Mouse (Mus musculus) mouse embryonic stem cell (cell line): ENCODE results near the gene Ccer2.

Experiments
- in situ Hi-C, 2 experiments: fragments of 300-500 bp; cut with MboI; formaldehyde crosslinking; loops; 1 replicate in 1 of 2; 3 replicates in 1 of 2; pipeline ENCODE4 v1.14.3; 2019 to 2020; ENCODE audit warnings: low sequenced_read_pairs in 2 of 2, low pct_unique_long_range_greater_than_20kb in 1 of 2, mixed read lengths in 1 of 2; ENCODE audit not compliant: unreplicated experiment in 1 of 2

The Ccer2 gene

DNA sequence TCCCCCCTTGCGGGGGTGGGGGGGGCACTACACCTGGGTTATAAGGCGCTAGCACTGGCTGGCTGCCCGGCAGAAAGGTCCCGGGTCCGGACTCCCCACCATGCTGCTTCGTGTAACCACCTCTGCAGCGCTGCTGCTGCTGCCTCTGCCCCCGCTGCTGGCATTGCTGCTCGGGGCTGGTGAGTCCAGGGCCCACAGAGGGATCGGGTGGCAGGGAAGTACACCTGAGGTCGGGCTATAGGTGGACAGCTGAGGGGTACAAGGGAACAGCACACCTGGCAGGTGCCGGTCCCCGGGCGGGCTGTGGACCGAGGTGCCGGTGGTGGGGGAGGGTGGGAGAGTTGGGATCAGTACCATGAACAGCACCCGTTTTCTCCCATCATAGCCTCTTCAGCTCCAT lies at the start of gene Ccer2:
Gene Ccer2 (plus strand): TSS at position 96 of the 400 bp plus-strand sequence.
- in situ Hi-C loops: no loop called here

DNA sequence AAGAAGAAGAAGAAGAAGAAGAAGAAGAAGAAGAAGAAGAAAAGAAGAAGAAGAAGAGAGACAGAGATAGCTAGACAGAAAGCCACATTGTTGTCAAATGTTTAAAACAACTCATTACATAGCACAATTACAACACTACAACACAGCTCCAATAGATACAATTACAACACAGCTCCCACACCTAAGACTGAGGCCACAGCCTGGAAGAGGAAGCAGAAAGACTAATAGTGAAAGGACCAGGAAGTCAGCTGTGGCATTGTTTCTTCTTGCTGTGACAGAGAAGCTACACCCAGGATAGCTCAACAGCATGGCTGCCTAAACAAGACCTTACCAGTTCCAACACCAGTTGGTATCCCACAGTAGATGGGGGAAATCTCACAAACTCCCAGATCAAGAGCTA lies 46.5 kb upstream of the Ccer2 start:
- in situ Hi-C loops: no loop called here

GRCm38 (mm10) chr7:28710962-28711361 lies 45.0 kb upstream of the Ccer2 start:
- in situ Hi-C loops: no loop called here

- in situ Hi-C loops: no loop called here
These were observed 41.3 kb upstream of the Ccer2 start for GRCm38 (mm10) chr7:28714667-28715066.

DNA sequence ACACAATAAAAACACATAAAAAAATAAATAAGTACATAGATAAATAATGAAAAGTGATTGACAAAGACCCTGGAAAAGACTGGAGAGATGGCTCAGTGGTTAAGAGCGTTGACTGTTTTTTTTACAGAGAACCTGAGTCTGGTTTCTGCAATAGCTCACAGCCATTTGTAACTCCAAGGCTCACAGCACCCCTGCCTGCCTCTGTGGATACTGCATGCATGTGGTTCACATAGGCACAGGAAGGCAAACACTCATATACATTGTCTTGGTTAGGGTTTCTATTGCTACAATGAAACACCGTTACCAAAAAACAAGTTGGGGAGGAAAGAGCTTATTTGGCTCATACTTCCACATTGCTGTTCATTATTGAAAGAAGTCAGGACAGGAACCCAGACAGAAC lies 40.4 kb upstream of the Ccer2 start:
- in situ Hi-C loops: no loop called here

DNA sequence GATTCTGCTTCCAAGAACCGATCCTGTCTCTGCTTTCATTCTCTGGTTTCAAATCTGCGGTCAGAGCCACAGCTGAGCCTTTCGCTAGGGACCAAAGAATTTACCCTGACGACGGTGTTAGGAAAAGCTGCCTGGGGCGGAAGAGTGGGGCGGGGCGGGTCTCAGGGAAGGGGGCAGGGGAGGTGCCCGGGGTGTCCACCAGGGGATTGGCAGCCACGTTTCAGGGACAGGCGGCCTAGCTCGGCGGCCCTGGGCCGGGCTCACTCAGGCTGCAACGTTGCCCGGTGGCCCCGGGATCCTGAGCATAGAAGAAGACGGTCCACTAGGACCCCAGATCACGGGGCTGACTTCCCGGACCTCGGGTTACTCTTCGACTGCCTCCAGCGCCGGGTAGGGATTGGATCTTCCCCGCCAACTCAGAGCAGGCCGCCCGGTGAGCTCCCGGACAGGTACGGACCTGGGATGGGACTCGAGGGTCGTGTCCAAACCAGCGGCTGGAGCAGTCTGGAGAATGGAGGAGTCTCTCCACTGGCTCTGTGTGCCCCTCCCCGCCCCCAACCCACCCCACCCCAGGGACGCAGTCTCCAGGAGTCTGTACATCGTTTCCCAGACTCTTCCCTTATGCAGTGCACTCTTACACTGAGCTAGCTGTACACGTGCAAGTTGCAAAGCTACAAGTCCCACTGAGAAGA lies 39.2 kb upstream of the Ccer2 start, which contains the start of gene Fbxo17:
Gene Fbxo17 (plus strand): TSS at position 215 of the 692 bp plus-strand sequence.
- in situ Hi-C loops: no loop called here

DNA sequence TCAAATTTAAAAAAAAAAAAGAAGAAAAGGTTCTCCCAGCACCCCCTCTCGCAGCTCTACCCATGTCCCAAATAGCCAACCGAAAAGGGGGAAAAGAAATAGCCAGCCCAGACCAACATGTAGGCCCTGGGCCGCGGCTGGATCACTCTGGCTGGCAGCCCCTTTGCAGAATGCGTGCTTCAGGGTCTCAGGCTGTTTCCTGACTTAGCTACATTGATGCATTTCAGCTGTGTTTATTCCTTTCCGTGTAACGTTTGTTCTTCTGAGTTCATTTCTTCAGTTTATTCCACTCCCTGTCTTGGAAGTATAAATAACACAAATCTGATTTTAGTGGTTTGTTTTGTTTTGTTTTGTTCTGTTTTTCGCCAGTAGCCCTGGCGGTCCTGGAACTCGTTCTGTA lies 38.2 kb upstream of the Ccer2 start:
- in situ Hi-C loops: no loop called here

DNA sequence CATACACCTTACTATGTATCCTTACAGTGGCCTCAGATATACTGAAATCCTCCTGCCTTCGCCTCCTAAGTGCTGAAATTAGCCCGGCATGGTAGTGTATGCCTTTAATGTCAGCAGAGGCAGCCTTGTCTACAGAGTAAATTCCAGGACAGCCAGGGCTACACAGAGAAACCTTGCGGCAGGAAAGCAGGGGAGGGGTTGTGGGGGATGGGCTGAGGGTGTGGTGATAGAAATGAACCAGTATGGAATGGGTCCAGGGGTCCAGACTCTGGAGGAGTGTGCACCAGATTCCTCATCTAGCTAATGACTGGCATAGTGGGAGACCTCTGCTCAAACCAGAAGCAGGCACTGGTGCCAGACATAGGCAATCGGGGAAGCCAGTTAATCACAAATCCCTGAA lies 36.8 kb upstream of the Ccer2 start:
- in situ Hi-C loops: no loop called here

DNA sequence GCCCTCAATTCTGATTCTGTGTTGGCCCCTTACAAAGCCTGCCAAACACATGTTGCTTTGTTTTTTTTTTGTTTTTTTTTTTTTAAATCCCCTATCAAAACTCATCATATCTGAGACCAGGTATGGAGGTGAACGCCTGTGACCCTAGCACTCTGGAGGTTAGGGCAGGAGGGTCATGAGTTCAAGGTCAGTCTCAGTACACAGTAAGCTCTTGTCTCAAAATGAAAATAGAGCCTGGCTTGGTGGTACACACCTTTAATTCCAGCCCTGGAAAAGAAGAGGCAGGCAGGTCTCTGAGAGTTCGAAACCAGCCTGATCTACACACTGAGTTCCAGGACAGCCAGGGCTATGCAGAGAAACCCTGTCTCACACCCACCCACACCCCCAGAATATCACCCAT lies 36.3 kb upstream of the Ccer2 start:
- in situ Hi-C loops: loop anchor here in 1 of 2 experiments (10.0 kb wide), 1 partner anchor 105 kb away; no protein-coding TSS in a partner anchor

- in situ Hi-C loops: loop anchor here in 1 of 2 experiments (10.0 kb wide), 1 partner anchor 106 kb away; no protein-coding TSS in a partner anchor
These were observed 35.0 kb upstream of the Ccer2 start for GRCm38 (mm10) chr7:28720753-28721537.

- in situ Hi-C loops: loop anchor here in 1 of 2 experiments (10.0 kb wide), 1 partner anchor 107 kb away; no protein-coding TSS in a partner anchor
These were observed 33.9 kb upstream of the Ccer2 start for GRCm38 (mm10) chr7:28722079-28722478.

DNA sequence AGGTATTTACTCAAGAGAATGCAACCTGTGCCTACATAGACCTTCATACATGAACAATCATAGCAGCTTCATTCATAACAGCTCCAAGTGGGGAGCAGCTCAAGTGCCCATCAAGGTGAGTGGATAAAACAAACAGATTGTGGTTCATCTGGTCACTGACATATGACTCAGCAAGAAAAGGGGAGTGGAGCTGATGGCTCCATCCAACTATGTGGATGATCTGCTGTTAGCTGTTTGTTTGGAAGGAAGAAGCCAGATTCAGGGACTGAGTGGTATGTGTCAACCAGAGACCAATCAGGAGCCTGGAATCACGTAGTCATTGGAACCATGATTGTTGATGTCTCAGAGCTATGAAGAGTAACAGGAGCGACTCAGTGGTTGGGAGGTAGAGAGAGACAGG lies 31.4 kb upstream of the Ccer2 start:
- in situ Hi-C loops: loop anchor here (5.0 to 10.0 kb wide), 2 partner anchors 110 to 117 kb away; no protein-coding TSS in a partner anchor

- in situ Hi-C loops: loop anchor here (5.0 to 10.0 kb wide), 2 partner anchors 112 to 119 kb away; no protein-coding TSS in a partner anchor
These were observed 29.4 kb upstream of the Ccer2 start for GRCm38 (mm10) chr7:28726600-28726999.

DNA sequence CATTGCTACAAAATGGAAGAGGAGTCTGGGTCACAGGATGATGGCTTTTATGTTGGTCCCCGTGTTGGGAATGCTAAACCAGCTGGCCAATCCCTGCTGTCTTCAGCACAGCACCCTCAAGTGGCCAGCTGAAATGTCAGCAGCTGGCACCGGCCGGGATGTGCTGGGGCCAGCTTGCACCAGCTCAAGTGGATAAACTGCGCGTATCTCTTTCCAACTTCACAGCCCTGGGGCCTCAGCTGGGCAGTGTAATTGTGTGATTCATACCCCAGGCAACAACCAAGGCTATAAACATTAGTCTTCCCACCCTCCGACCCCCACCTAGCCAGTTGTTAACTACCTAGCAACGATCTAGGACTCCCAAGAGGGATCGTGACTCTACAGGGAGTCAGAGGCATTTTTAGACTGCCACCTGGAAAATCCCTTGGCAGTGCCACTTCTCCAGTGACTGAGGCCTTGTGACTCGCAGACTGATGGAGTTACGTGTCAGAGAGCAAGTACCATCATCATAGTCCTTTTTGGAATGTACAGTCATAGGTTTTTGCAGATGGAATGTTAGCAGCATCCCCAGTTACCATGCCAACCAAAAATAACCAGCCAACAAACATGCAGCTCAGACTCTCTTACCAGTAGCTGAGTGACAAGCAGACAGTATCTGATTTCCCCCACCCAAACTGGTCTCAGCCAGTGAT lies 28.2 kb upstream of the Ccer2 start:
- in situ Hi-C loops: loop anchor here (5.0 to 10.0 kb wide), 2 partner anchors 113 to 120 kb away; no protein-coding TSS in a partner anchor

- in situ Hi-C loops: no loop called here
These were observed 23.4 kb upstream of the Ccer2 start for GRCm38 (mm10) chr7:28732341-28733142.

DNA sequence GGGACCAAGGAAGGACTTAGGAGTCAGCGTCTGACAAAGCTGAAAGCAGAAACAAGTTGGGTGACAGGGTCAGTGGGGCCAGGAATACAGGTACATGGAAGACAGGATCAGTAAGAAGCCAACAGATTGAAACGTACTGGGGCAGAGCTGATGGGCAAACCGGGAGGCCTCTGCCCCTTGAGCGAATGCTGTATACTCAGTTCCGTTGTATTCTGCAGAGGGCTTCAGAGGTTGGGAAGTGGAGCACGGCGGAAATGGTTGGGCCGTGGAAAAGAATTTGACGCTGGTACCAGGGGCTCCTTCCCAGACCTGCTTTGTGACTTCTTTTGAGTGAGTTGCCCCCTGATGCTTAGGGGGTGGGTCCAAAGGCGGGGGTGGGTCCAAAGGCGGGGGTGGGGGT lies 22.8 kb upstream of the Ccer2 start:
- in situ Hi-C loops: no loop called here

- in situ Hi-C loops: no loop called here
These were observed 20.3 kb upstream of the Ccer2 start for GRCm38 (mm10) chr7:28735701-28736100.

GRCm38 (mm10) chr7:28739829-28740228 lies 16.1 kb upstream of the Ccer2 start:
- in situ Hi-C loops: no loop called here
